Mouse (Mus musculus): ENCODE measurements around the gene Bpifb9a. TPM values are rescaled to one million over a fixed set of nuclear protein-coding genes. Genes with fewer than 3 reads are reported as not detected.
"Not testable (repeated sequence)": the region's sequence is repeated elsewhere in the genome, so short reads cannot be mapped to it uniquely, and the experiment has no call there.

Bpifb9a gene
- polyA plus RNA-seq, 1 experiment: not detected

- TF ChIP-seq CTCF (IDR thresholded peaks at IDR 0.05; ENCODE audit: extremely low read depth, insufficient read length, insufficient replicate concordance, low read depth, low read length) (no peak), POLR2A (IDR thresholded peaks at IDR 0.05; ENCODE audit: low read depth, low read length) (no peak)
- Histone ChIP-seq H3K4me1 (ENCODE audit: control insufficient read depth, insufficient read depth, insufficient read length, low read length) (no peaks in the 10 kb centered on the region), H3K36me3 (ENCODE audit: control insufficient read depth, insufficient read depth, low read length) (no peaks in the 10 kb centered on the region), H3K27ac (ENCODE audit: insufficient read depth, low read depth, low read length) (no peak overlapping the region), H3K27me3 (ENCODE audit: control insufficient read depth, insufficient read depth, low read length) (no peaks in the 10 kb centered on the region), H3K4me3 (ENCODE audit: low read depth, low read length) (no peak overlapping the region)
- WGBS: 72% methylated on average over 4 of the region's 4 CpGs
Observed at GRCm38 (mm10) chr2:154226991-154227390, 30.7 kb upstream of the Bpifb9a start.

GRCm38 (mm10) chr2:154227830-154228229, 29.8 kb upstream of the Bpifb9a start:
- WGBS: 70% methylated on average over 5 of the region's 5 CpGs
- Histone ChIP-seq H3K27me3 (ENCODE audit: control insufficient read depth, insufficient read depth, low read length) (no peaks in the 10 kb centered on the region), H3K4me1 (ENCODE audit: control insufficient read depth, insufficient read depth, insufficient read length, low read length) (no peaks in the 10 kb centered on the region), H3K36me3 (ENCODE audit: control insufficient read depth, insufficient read depth, low read length) (no peaks in the 10 kb centered on the region), H3K4me3 (ENCODE audit: low read depth, low read length) (no peak overlapping the region), H3K27ac (ENCODE audit: insufficient read depth, low read depth, low read length) (no peak overlapping the region)
- TF ChIP-seq POLR2A (IDR thresholded peaks at IDR 0.05; ENCODE audit: low read depth, low read length) (no peak), CTCF (IDR thresholded peaks at IDR 0.05; ENCODE audit: extremely low read depth, insufficient read length, insufficient replicate concordance, low read depth, low read length) (no peak)

DNA sequence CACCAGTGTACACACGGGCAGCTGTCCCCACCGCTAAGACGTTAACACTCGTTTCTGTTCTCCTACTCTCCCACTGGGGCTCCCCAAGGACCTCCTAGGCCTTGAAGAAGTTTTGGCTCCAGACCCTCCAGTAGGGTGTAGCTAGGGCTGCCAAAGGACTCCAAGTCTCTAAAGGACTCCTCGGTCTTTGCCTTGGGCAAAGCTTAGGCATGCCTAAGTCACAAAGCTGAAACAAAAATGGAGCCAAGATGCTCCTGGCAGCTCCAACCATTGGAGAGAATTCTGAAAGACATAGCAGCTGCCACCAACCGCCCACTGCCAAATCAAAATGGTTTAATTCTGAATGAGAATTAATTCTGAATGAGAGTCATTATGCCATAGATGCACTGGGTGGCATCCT, 24.2 kb upstream of the Bpifb9a start:
- WGBS: 92% methylated on average over 6 of the region's 6 CpGs
- TF ChIP-seq POLR2A (IDR thresholded peaks at IDR 0.05; ENCODE audit: low read depth, low read length) (no peak), CTCF (IDR thresholded peaks at IDR 0.05; ENCODE audit: extremely low read depth, insufficient read length, insufficient replicate concordance, low read depth, low read length) (no peak)
- Histone ChIP-seq H3K36me3 (ENCODE audit: control insufficient read depth, insufficient read depth, low read length) (no peaks in the 10 kb centered on the region), H3K27me3 (ENCODE audit: control insufficient read depth, insufficient read depth, low read length) (no peaks in the 10 kb centered on the region), H3K4me3 (ENCODE audit: low read depth, low read length) (no peak overlapping the region), H3K27ac (ENCODE audit: insufficient read depth, low read depth, low read length) (no peak overlapping the region), H3K4me1 (ENCODE audit: control insufficient read depth, insufficient read depth, insufficient read length, low read length) (no peaks in the 10 kb centered on the region)

DNA sequence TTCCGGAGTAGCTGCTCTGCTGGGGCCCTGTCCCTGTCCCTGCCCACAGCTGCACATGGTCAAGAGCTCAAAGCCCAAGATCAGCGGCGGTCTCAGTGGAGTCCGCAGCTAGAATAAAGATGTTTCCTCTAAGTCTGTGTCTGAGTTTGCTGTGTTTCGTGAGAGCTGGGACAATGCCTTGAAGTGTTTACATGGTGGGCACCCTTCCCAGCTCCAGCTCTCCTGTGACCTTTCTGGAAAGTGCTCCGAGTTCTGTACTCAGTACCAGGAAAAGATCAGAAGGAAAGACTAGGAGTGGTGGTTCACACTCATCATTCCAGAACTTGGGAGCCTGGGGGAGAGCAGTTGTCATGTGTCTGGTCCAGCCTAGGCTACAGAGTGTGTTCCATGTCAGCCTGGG, 16.9 kb upstream of the Bpifb9a start:
- Histone ChIP-seq H3K4me3 (ENCODE audit: low read depth, low read length) (no peak overlapping the region), H3K4me1 (ENCODE audit: control insufficient read depth, insufficient read depth, insufficient read length, low read length) (no peaks in the 10 kb centered on the region), H3K27ac (ENCODE audit: insufficient read depth, low read depth, low read length) (no peak overlapping the region), H3K27me3 (ENCODE audit: control insufficient read depth, insufficient read depth, low read length) (no peaks in the 10 kb centered on the region), H3K36me3 (ENCODE audit: control insufficient read depth, insufficient read depth, low read length) (no peaks in the 10 kb centered on the region)
- 71% methylated on average over 6 of the region's 6 CpGs for WGBS
- no peak for TF ChIP-seq POLR2A (IDR thresholded peaks at IDR 0.05; ENCODE audit: low read depth, low read length)

DNA sequence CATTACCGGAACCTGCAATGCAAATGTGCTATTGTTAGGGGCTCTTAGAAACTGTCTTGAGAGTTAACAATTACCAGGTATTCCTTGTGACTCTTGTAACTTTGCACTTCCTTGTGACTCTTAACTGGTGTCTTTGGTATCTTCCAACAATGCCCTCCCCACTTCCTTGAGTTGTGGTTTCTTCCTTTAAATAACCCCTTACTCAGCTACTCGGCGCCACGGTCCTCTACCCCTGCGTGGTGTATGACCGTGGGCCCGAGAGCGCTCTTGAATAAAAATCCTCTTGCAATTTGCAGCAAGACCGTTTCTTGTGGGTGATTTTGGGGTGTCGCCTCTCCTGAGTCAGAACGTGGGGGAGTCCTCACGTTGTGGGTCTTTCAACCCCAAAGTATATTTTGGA, 14.9 kb upstream of the Bpifb9a start:
- not testable (repeated sequence) for H3K4me1 ChIP-seq (ENCODE audit: control insufficient read depth, insufficient read depth, insufficient read length, low read length); H3K36me3 ChIP-seq (ENCODE audit: control insufficient read depth, insufficient read depth, low read length); H3K27me3 ChIP-seq (ENCODE audit: control insufficient read depth, insufficient read depth, low read length); H3K4me3 ChIP-seq (ENCODE audit: low read depth, low read length); H3K27ac ChIP-seq (ENCODE audit: insufficient read depth, low read depth, low read length)
- WGBS: 94% methylated on average over 11 of the region's 12 CpGs

- Histone ChIP-seq H3K4me3 (ENCODE audit: low read depth, low read length) (no peak overlapping the region), H3K36me3 (ENCODE audit: control insufficient read depth, insufficient read depth, low read length) (no peaks in the 10 kb centered on the region), H3K4me1 (ENCODE audit: control insufficient read depth, insufficient read depth, insufficient read length, low read length) (no peaks in the 10 kb centered on the region), H3K27me3 (ENCODE audit: control insufficient read depth, insufficient read depth, low read length) (no peaks in the 10 kb centered on the region), H3K27ac (ENCODE audit: insufficient read depth, low read depth, low read length) (no peak overlapping the region)
- 84% methylated on average over 10 of the region's 10 CpGs for WGBS
- TF ChIP-seq CTCF (IDR thresholded peaks at IDR 0.05; ENCODE audit: extremely low read depth, insufficient read length, insufficient replicate concordance, low read depth, low read length) (no peak), POLR2A (IDR thresholded peaks at IDR 0.05; ENCODE audit: low read depth, low read length) (no peak)
Observed at GRCm38 (mm10) chr2:154243356-154244036, 14.2 kb upstream of the Bpifb9a start.

GRCm38 (mm10) chr2:154245322-154245721, 12.3 kb upstream of the Bpifb9a start:
- Histone ChIP-seq H3K27ac (ENCODE audit: insufficient read depth, low read depth, low read length) (no peak overlapping the region), H3K27me3 (ENCODE audit: control insufficient read depth, insufficient read depth, low read length) (no peaks in the 10 kb centered on the region), H3K4me3 (ENCODE audit: low read depth, low read length) (no peak overlapping the region), H3K36me3 (ENCODE audit: control insufficient read depth, insufficient read depth, low read length) (no peaks in the 10 kb centered on the region), H3K4me1 (ENCODE audit: control insufficient read depth, insufficient read depth, insufficient read length, low read length) (no peaks in the 10 kb centered on the region)
- 93% methylated on average over 5 of the region's 5 CpGs for WGBS
- TF ChIP-seq CTCF (IDR thresholded peaks at IDR 0.05; ENCODE audit: extremely low read depth, insufficient read length, insufficient replicate concordance, low read depth, low read length): no peak
- TF ChIP-seq POLR2A (IDR thresholded peaks at IDR 0.05; ENCODE audit: low read depth, low read length): no peak

DNA sequence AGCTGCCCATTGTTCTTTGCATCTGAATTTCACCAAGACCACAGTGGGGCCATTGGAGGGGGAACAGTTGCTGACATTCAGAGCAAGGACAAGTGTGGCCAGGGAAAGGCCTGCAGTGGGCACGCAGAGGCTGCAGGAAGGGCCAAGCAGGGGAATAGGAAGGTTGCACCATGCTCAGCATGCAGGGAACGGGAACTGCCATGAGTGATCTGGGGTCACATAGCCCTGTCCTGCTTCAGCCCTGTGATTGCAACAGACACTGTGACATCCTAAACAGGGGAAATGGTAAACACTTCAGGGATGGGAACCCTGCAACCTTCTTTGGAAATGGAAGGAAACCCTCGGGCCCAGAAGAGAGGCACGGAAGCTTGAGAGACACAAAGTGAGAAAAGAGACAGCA, 2.4 kb upstream of the Bpifb9a start:
- not testable (repeated sequence) for H3K4me3 ChIP-seq (ENCODE audit: low read depth, low read length); H3K36me3 ChIP-seq (ENCODE audit: control insufficient read depth, insufficient read depth, low read length); H3K4me1 ChIP-seq (ENCODE audit: control insufficient read depth, insufficient read depth, insufficient read length, low read length); H3K27me3 ChIP-seq (ENCODE audit: control insufficient read depth, insufficient read depth, low read length); H3K27ac ChIP-seq (ENCODE audit: insufficient read depth, low read depth, low read length)
- WGBS: 76% methylated on average over 2 of the region's 4 CpGs
